Mouse (Mus musculus) CH12.LX (cell line): ENCODE data around the gene Col23a1.

Source experiments
- CHD2 ChIP-seq: IDR thresholded peaks from 2 replicates; pipeline ENCODE4 v1.6.1; 2011; ENCODE audit warnings: low read length, improper control_type of control experiment
- CTCF ChIP-seq, 2 experiments: IDR thresholded peaks in 1 of 2; conservative IDR thresholded peaks in 1 of 2; 2 replicates each; pipeline ENCODE4 v1.5.1; 2011 to 2012; ENCODE audit warnings: low read depth in 2 of 2, low read length in 2 of 2, improper control_type of control experiment in 1 of 2, inconsistent platforms in 1 of 2, mild to moderate bottlenecking in 1 of 2, moderate library complexity in 1 of 2
- SIN3A ChIP-seq: IDR thresholded peaks from 2 replicates; pipeline ENCODE4 v1.6.1; 2012; ENCODE audit warnings: low read length, improper control_type of control experiment, inconsistent platforms
- ZMIZ1 ChIP-seq: IDR thresholded peaks from 2 replicates; pipeline ENCODE4 v1.6.1; 2012; ENCODE audit warnings: low read depth, mild to moderate bottlenecking, inconsistent platforms, low read length, improper control_type of control experiment

DNA sequence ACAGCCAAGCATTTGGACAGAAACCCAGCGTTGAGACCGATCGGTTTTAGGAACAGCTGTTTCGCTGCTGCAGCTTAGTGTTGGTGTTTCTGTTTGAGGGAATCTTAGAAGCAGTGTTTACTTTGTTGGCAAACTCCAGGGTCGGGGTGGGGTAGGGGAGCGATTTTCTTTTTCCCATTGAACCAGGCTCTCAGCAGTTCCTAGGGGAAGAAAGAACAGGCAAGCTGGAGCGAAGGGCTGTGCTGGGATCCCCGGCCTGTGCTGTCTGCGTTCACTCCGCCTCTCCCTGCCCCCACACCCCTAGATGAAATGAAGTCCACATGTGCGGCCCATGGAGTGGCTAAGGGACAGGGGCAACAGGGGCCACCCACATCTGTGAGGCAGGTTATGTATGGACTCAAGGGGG is 243.4 kb downstream of the Col23a1 start:
- TF ChIP-seq CTCF (conservative IDR thresholded peaks at IDR 0.05 in 1 of 2, IDR thresholded peaks at IDR 0.05 in 1 of 2; ENCODE audit: low read depth in 2 of 2, low read length in 2 of 2) (no peak), ZMIZ1 (no peak), CHD2 (no peak), SIN3A (no peak)
